Mouse (Mus musculus) CH12.LX (cell line): ENCODE results near the gene Nrg3.

Experiments used
- CTCF ChIP-seq, 2 experiments: IDR thresholded peaks in 1 of 2; conservative IDR thresholded peaks in 1 of 2; 2 replicates each; pipeline ENCODE4 v1.5.1; 2011 to 2012; ENCODE audit warnings: low read depth in 2 of 2, low read length in 2 of 2, improper control_type of control experiment in 1 of 2, inconsistent platforms in 1 of 2, mild to moderate bottlenecking in 1 of 2, moderate library complexity in 1 of 2
- EP300 ChIP-seq: IDR thresholded peaks from 2 replicates; pipeline ENCODE4 v1.6.1; 2011; ENCODE audit warnings: low read length, improper control_type of control experiment
- GABPA ChIP-seq: IDR thresholded peaks from 2 replicates; pipeline ENCODE4 v1.6.1; 2012; ENCODE audit warnings: low read depth, low read length, improper control_type of control experiment, inconsistent platforms; ENCODE audit not compliant: insufficient replicate concordance
- HCFC1 ChIP-seq: IDR thresholded peaks from 2 replicates; pipeline ENCODE4 v1.6.1; 2012; ENCODE audit warnings: low read depth, mild to moderate bottlenecking, inconsistent platforms, low read length, improper control_type of control experiment
- NRF1 ChIP-seq: IDR thresholded peaks from 2 replicates; pipeline ENCODE4 v1.6.1; 2014; ENCODE audit warnings: low read depth, mild to moderate bottlenecking, inconsistent platforms, low read length, improper control_type of control experiment, moderate library complexity
- POLR2A ChIP-seq: IDR thresholded peaks from 2 replicates; pipeline ENCODE4 v1.6.1; 2011; ENCODE audit warnings: low read depth, mild to moderate bottlenecking, improper control_type of control experiment, low read length
- RAD21 ChIP-seq: IDR thresholded peaks from 2 replicates; pipeline ENCODE4 v1.6.1; 2011; ENCODE audit warnings: low read depth, mild to moderate bottlenecking, low read length, improper control_type of control experiment, moderate library complexity
- SIN3A ChIP-seq: IDR thresholded peaks from 2 replicates; pipeline ENCODE4 v1.6.1; 2012; ENCODE audit warnings: low read length, improper control_type of control experiment, inconsistent platforms
- USF1 ChIP-seq: IDR thresholded peaks from 2 replicates; pipeline ENCODE4 v1.6.1; 2014; ENCODE audit warnings: low read depth, mild to moderate bottlenecking, inconsistent platforms, low read length, improper control_type of control experiment
- ZC3H11A ChIP-seq: IDR thresholded peaks from 2 replicates; pipeline ENCODE4 v1.6.1; 2012; ENCODE audit warnings: low read depth, mild to moderate bottlenecking, inconsistent platforms, low read length, improper control_type of control experiment
- ZKSCAN1 ChIP-seq: IDR thresholded peaks from 2 replicates; pipeline ENCODE4 v1.6.1; 2012; ENCODE audit warnings: low read depth, inconsistent platforms, low read length, improper control_type of control experiment, borderline replicate concordance

- TF ChIP-seq USF1, result no peak
- no peak for TF ChIP-seq SIN3A
- TF ChIP-seq GABPA, result no peak
- TF ChIP-seq CTCF (conservative IDR thresholded peaks at IDR 0.05 in 1 of 2, IDR thresholded peaks at IDR 0.05 in 1 of 2; ENCODE audit: low read depth in 2 of 2, low read length in 2 of 2), result no peak
- TF ChIP-seq ZC3H11A, result no peak
- no peak for TF ChIP-seq NRF1
- no peak for TF ChIP-seq POLR2A
- no peak for TF ChIP-seq RAD21
- TF ChIP-seq ZKSCAN1, result no peak
- no peak for TF ChIP-seq EP300
- no peak for TF ChIP-seq HCFC1
Observed at GRCm38 (mm10) chr14:39117977-39118376, 354.9 kb downstream of the Nrg3 start.
